Comparison of ENCODE assay signal across 36 mouse cellular contexts in the genomic region with DNA sequence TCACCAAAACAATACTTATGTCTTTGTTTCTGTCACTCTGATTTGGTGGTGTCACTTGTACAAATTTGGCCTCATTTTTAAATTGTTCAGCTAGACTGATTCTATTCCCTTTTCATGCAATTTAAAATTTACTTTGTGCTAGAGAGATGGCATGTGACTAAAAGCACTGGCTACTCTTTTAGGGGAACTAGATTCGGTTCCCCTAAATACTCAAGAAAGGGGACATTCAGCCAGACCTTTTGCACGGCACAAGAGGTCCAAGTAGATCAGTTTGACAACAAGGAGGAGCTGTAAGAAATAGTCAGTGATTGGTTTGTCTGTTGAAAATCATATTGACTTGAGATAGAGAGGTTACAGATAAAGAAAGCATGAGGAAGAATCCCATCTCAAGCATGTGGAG. TPM values are rescaled to one million over a fixed set of nuclear protein-coding genes. Genes with fewer than 3 reads are reported as not detected.
"Had no signal": no experiment of that assay in that cellular context is flagged by ENCODE, and none has a peak within 500 bp of the region (broad histone marks: within the 10 kb centered on the region; RNA-seq: fewer than 3 reads in every experiment).

No protein-coding gene starts in this region.

- DNase-seq: gastrocnemius, postnatal 14 days; gastrocnemius, postnatal 36 days; heart, adult 2 months; heart, postnatal 10 days; heart, postnatal 4 days; kidney, adult 11 months; kidney, adult 2 months; kidney, adult 9 months; kidney, postnatal 14 days; kidney, postnatal 36 days; layer of hippocampus, adult 9-11 months; liver; liver, embryonic 13.5 days; liver, postnatal 0 days had no signal

- H3K9ac ChIP-seq: heart, embryonic 12.5 days; hindbrain, embryonic 12.5 days; hindbrain, embryonic 14.5 days; kidney, embryonic 15.5 days; limb, embryonic 12.5 days; liver, embryonic 13.5 days; liver, embryonic 15.5 days; liver, postnatal 0 days had no signal

- ATAC-seq: hindbrain, embryonic 16.5 days; intestine, embryonic 16.5 days; liver, postnatal 0 days had no signal

- H3K4me1 ChIP-seq: heart, embryonic 10.5 days; hindbrain, embryonic 12.5 days; limb, embryonic 10.5 days; limb, embryonic 12.5 days had no signal

- H3K4me2 ChIP-seq: heart, embryonic 12.5 days; hindbrain, embryonic 12.5 days; hindbrain, embryonic 14.5 days; kidney, embryonic 15.5 days; limb, embryonic 12.5 days; liver, embryonic 11.5 days; liver, embryonic 13.5 days; liver, embryonic 15.5 days had no signal

- H3K9me3 ChIP-seq: heart, embryonic 10.5 days; heart, embryonic 12.5 days; hindbrain, embryonic 12.5 days; kidney, embryonic 15.5 days; limb, embryonic 10.5 days; limb, embryonic 12.5 days; liver, embryonic 13.5 days; liver, embryonic 15.5 days had no signal

- H3K27me3 ChIP-seq: heart, embryonic 12.5 days; hindbrain, embryonic 12.5 days; kidney, embryonic 15.5 days; limb, embryonic 12.5 days; liver, embryonic 13.5 days; liver, embryonic 15.5 days had no signal

- H3K36me3 ChIP-seq: heart, embryonic 10.5 days; heart, embryonic 12.5 days; hindbrain, embryonic 10.5 days; hindbrain, embryonic 12.5 days; kidney, embryonic 15.5 days; limb, embryonic 10.5 days; limb, embryonic 12.5 days; liver, embryonic 13.5 days; liver, embryonic 15.5 days had no signal

- H3K4me3 ChIP-seq: heart, adult 2 months; heart, embryonic 10.5 days; heart, embryonic 12.5 days; hindbrain, embryonic 10.5 days; hindbrain, embryonic 12.5 days; kidney, embryonic 15.5 days; left cerebral cortex, adult 2 months; limb, embryonic 10.5 days; limb, embryonic 12.5 days; liver, embryonic 13.5 days; liver, embryonic 15.5 days had no signal

- H3K27ac ChIP-seq: heart, adult 2 months; heart, embryonic 10.5 days; hindbrain, embryonic 10.5 days; hindbrain, embryonic 12.5 days; hindbrain, embryonic 14.5 days; kidney, embryonic 15.5 days; kidney, postnatal 0 days; left cerebral cortex, adult 2 months; limb, embryonic 10.5 days; limb, embryonic 12.5 days; liver, embryonic 13.5 days; liver, embryonic 15.5 days had no signal

RNA-seq across cellular contexts. Expression of a gene that starts 44.3 kb away (rescaled TPM):
- total RNA-seq: gastrocnemius, adult 18-20 months; gastrocnemius, adult 8-10 months; gastrocnemius, postnatal 14 days; gastrocnemius, postnatal 36 days; heart, adult 2 months; heart, postnatal 10 days; heart, postnatal 25 days; heart, postnatal 4 days; layer of hippocampus, adult 18-20 months; layer of hippocampus, adult 8-10 months; layer of hippocampus, postnatal 25 days; left cerebral cortex, adult 2 months; left cerebral cortex, postnatal 14 days; left cerebral cortex, postnatal 36 days had no signal
- polyA plus RNA-seq: heart, embryonic 10.5 days; heart, embryonic 12.5 days had no signal
